Mouse (Mus musculus) heart, embryonic 12.5 days (tissue): ENCODE measurements around the gene Nr1h4. TPM values are rescaled to one million over a fixed set of nuclear protein-coding genes. Genes with fewer than 3 reads are reported as not detected.
"Not testable (repeated sequence)": the region's sequence is repeated elsewhere in the genome, so short reads cannot be mapped to it uniquely, and the experiment has no call there.

Experiments
- ATAC-seq: fragments of 200-750 bp; cut with Nextera tagmentation; 2 replicates; pipeline ENCODE4 v1.8.0; 2017; ENCODE audit warnings: moderate TSS enrichment, moderate library complexity; ENCODE audit not compliant: insufficient number of reproducible peaks, low FRiP score
- H3K27ac ChIP-seq: fragments of 300-500 bp; sonication (generic); 2 replicates; pipeline ENCODE4 v1.5.1; 2016; ENCODE audit warnings: mild to moderate bottlenecking, moderate library complexity; ENCODE audit not compliant: poor library complexity, severe bottlenecking
- H3K27me3 ChIP-seq: fragments of 300-500 bp; sonication (generic); replicated peaks from 2 replicates; pipeline ENCODE4 v1.6.1; 2016; ENCODE audit warnings: mild to moderate bottlenecking, moderate library complexity
- H3K36me3 ChIP-seq: fragments of 300-500 bp; sonication (generic); 2 replicates; pipeline ENCODE4 v1.6.1; 2016; ENCODE audit warnings: mild to moderate bottlenecking, moderate library complexity
- H3K4me1 ChIP-seq: fragments of 300-500 bp; sonication (generic); replicated peaks from 2 replicates; pipeline ENCODE4 v1.6.1; 2016; ENCODE audit warnings: mild to moderate bottlenecking
- H3K4me2 ChIP-seq: fragments of 300-500 bp; sonication (generic); 2 replicates; pipeline ENCODE4 v1.6.1; 2016; ENCODE audit warnings: mild to moderate bottlenecking, moderate library complexity
- H3K4me3 ChIP-seq: fragments of 300-500 bp; sonication (generic); 2 replicates; pipeline ENCODE4 v1.5.1; 2016; ENCODE audit warnings: mild to moderate bottlenecking
- H3K9ac ChIP-seq: fragments of 300-500 bp; sonication (generic); 2 replicates; pipeline ENCODE4 v1.6.1; 2016; ENCODE audit warnings: mild to moderate bottlenecking, moderate library complexity
- H3K9me3 ChIP-seq: fragments of 300-500 bp; sonication (generic); replicated peaks from 2 replicates; pipeline ENCODE4 v1.6.1; 2016; ENCODE audit warnings: mild to moderate bottlenecking, moderate library complexity
- WGBS: fragments of 180-500 bp; shearing (Covaris S2); methylation state at CpG from one replicate; pipeline ENCODE4 v1.1.7; 2016; 5-methylcytosine and 5-hydroxymethylcytosine counted together
- polyA plus RNA-seq: library from polyadenylated mRNA; unstranded; fragments of >200 nt; fragmentation: Nextera tagmentation; extraction: Ambion mirVana; gene quantifications from 2 replicates; pipeline ENCODE4 v1.2.1, GENCODE M21; 2016

The Nr1h4 gene
- 1.3 and 1.5 TPM in 2 replicates for polyA plus RNA-seq

DNA sequence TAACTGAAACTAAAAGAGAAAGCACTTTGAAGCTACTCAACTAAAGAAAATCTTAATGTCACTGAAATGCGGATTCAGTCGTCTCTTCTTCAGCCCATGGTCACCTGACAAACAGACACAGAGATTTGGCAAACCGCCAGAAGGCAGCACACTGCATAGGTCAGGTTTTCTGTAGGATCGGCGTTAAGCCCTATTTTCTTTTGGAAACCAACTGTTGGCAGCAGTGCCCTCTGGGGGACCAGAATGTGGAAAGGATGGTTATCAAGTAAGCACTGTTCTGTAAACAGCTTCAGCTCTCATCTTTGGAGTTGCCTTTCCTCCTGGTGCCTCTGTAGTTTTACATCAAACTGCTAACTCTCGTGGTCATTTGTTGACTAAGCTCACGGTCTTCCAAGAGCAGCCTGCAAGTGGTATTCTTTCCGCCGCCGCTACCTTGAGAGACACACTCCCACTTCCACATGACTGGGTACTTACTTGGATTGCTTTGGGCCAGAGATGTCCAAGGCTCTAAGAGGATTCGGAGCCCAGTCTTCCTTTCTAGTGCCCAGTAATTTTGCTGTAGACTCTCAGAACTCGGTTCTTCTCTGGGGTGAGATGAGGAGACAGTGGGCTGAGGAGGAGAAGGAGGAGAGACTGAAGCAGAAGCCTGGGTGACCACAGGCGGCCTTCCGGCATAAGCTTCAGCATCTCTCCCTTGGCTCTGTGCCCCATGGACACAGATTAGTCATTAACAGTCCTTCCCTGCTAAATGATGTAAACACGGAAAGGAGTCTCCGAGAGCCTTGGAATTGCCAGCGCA lies at the start of gene Nr1h4:
Nr1h4 (minus strand) TSS at position 657 of the 799 bp plus-strand sequence.
- Histone ChIP-seq H3K4me1 (peaks cover 46% of the 10 kb centered on the region), H3K36me3 (no peaks in the 10 kb centered on the region), H3K27ac (peak within 1 kb of the TSS; percentile 43; the same call in 1 of the 2 replicates), H3K4me3 (no peak within 1 kb of the TSS), H3K9me3 (no peaks in the 10 kb centered on the region), H3K27me3 (no peaks in the 10 kb centered on the region), H3K9ac (no peak within 1 kb of the TSS), H3K4me2 (peak within 1 kb of the TSS; percentile 27)
- WGBS = 58% methylated on average over 17 of the region's 17 CpGs
- no peak for ATAC-seq

- Histone ChIP-seq H3K9ac (no peak overlapping the region), H3K9me3 (no peaks in the 10 kb centered on the region), H3K4me2 (no peak overlapping the region), H3K27me3 (no peaks in the 10 kb centered on the region), H3K4me1 (no peaks in the 10 kb centered on the region), H3K4me3 (no peak overlapping the region), H3K36me3 (no peaks in the 10 kb centered on the region), H3K27ac (no peak overlapping the region)
- no peak for ATAC-seq
- 85% methylated on average over 4 of the region's 4 CpGs for WGBS
These were observed 45.4 kb upstream of the Nr1h4 start for GRCm38 (mm10) chr10:89578801-89579200.

GRCm38 (mm10) chr10:89577666-89578065 lies 44.3 kb upstream of the Nr1h4 start:
- 80% methylated on average over 3 of the region's 3 CpGs for WGBS
- ATAC-seq = no peak
- H3K36me3 ChIP-seq = no peaks in the 10 kb centered on the region
- H3K4me1 ChIP-seq = no peaks in the 10 kb centered on the region
- no peaks in the 10 kb centered on the region for H3K27me3 ChIP-seq
- H3K9me3 ChIP-seq = no peaks in the 10 kb centered on the region
- no peak overlapping the region for H3K4me3 ChIP-seq
- H3K4me2 ChIP-seq = no peak overlapping the region
- no peak overlapping the region for H3K27ac ChIP-seq
- H3K9ac ChIP-seq = no peak overlapping the region

GRCm38 (mm10) chr10:89573421-89573820 lies 40.0 kb upstream of the Nr1h4 start:
- H3K27ac ChIP-seq = no peak overlapping the region
- peaks cover 4% of the 10 kb centered on the region for H3K9me3 ChIP-seq
- WGBS = 56% methylated on average over 3 of the region's 3 CpGs
- H3K27me3 ChIP-seq = no peaks in the 10 kb centered on the region
- 0 out of 2 replicates have a peak, but pooled peaks cover 4% of the 10 kb centered on the region for H3K4me1 ChIP-seq
- H3K4me3 ChIP-seq = no peak overlapping the region
- H3K36me3 ChIP-seq = no peaks in the 10 kb centered on the region
- H3K9ac ChIP-seq = no peak overlapping the region
- no peak for ATAC-seq
- no peak overlapping the region for H3K4me2 ChIP-seq

DNA sequence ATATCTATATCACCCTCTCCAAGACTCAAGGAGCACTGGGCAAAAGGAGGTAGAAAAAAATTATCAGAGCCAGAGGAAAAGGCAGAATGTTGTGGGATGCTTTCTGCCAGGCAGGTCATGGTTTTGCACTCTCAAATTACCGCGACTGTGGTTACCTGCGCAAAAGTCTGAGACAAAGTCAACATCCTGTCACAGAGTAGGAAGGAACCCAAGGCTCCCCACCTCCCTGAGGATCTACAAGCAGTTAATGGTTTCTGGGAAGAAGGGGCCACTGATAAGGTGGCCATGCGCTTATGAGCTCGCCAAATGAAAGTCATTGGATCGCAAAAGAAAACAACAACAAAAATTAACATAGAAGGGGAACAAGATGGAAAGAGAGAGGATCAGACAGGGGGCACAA lies 39.6 kb upstream of the Nr1h4 start:
- no peak overlapping the region for H3K9ac ChIP-seq
- H3K4me1 ChIP-seq = 0 out of 2 replicates have a peak, but pooled peaks cover 4% of the 10 kb centered on the region
- H3K4me3 ChIP-seq = no peak overlapping the region
- H3K4me2 ChIP-seq = no peak overlapping the region
- no peaks in the 10 kb centered on the region for H3K27me3 ChIP-seq
- peaks cover 4% of the 10 kb centered on the region for H3K9me3 ChIP-seq
- WGBS = 77% methylated on average over 6 of the region's 6 CpGs
- no peaks in the 10 kb centered on the region for H3K36me3 ChIP-seq
- no peak for ATAC-seq
- no peak overlapping the region for H3K27ac ChIP-seq

GRCm38 (mm10) chr10:89567391-89567790 lies 34.0 kb upstream of the Nr1h4 start:
- Histone ChIP-seq H3K27me3 (no peaks in the 10 kb centered on the region), H3K9ac (no peak overlapping the region), H3K4me1 (0 out of 2 replicates have a peak, but pooled peaks cover 4% of the 10 kb centered on the region), H3K4me3 (no peak overlapping the region), H3K27ac (no peak overlapping the region), H3K36me3 (no peaks in the 10 kb centered on the region), H3K4me2 (no peak overlapping the region), H3K9me3 (peaks cover 4% of the 10 kb centered on the region)
- no peak for ATAC-seq
- WGBS = 69% methylated on average over 2 of the region's 2 CpGs

GRCm38 (mm10) chr10:89565301-89566022 lies 32.1 kb upstream of the Nr1h4 start:
- Histone ChIP-seq H3K4me1 (no peaks in the 10 kb centered on the region), H3K27ac (no peak overlapping the region), H3K4me3 (no peak overlapping the region), H3K9me3 (peaks cover 4% of the 10 kb centered on the region), H3K36me3 (no peaks in the 10 kb centered on the region), H3K4me2 (no peak overlapping the region), H3K9ac (no peak overlapping the region), H3K27me3 (no peaks in the 10 kb centered on the region)
- 79% methylated on average over 9 of the region's 9 CpGs for WGBS
- ATAC-seq = no peak

DNA sequence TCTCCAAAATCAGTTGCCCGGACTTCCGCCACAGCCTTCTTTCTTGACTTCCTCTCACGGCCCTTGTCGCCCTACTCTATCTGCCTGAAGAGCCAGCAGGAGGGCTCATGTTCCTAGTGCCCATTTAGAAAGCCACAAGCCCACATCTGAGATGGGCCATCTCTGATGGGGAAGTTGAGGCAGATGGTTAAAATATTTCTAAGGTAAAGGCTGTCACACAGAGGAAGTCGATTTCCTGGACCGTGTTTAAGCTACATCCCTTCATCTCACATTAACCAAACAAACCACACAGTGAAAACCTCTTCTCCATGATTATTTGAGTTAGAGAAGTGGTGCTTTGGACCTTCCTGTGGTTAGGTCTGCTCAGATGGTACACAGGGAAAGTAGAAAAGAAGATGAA lies 28.7 kb upstream of the Nr1h4 start:
- H3K4me2 ChIP-seq = no peak overlapping the region
- no peaks in the 10 kb centered on the region for H3K9me3 ChIP-seq
- 75% methylated on average over 6 of the region's 6 CpGs for WGBS
- H3K27me3 ChIP-seq = no peaks in the 10 kb centered on the region
- no peak overlapping the region for H3K27ac ChIP-seq
- no peak overlapping the region for H3K9ac ChIP-seq
- no peaks in the 10 kb centered on the region for H3K36me3 ChIP-seq
- no peaks in the 10 kb centered on the region for H3K4me1 ChIP-seq
- H3K4me3 ChIP-seq = no peak overlapping the region
- ATAC-seq = no peak

DNA sequence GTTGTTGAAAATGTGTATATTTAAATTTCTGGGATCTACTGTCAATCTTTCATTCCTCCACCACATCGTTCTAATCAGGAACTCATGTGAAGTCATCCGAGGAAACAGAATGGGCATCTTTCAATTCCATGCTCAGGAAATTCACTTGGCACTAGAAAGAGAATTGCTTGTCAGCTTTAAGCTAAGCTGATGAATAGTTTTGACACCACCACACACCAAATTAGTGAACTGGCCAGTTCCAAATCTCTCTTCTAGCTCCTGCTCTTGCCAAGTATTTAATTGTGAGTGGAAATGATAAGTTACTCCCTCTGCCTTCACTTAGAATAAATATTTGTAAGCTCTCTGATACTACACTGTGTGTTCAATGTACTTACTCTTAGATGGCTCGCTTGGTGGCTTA lies 26.0 kb upstream of the Nr1h4 start:
- Histone ChIP-seq H3K9ac (no peak overlapping the region), H3K36me3 (no peaks in the 10 kb centered on the region), H3K4me3 (no peak overlapping the region), H3K4me2 (no peak overlapping the region), H3K9me3 (no peaks in the 10 kb centered on the region), H3K27me3 (no peaks in the 10 kb centered on the region), H3K27ac (no peak overlapping the region), H3K4me1 (no peaks in the 10 kb centered on the region)
- WGBS = 57% methylated on average over 3 of the region's 3 CpGs
- no peak for ATAC-seq

- H3K27ac ChIP-seq, ATAC-seq, H3K27me3 ChIP-seq, H3K9me3 ChIP-seq, H3K4me1 ChIP-seq, H3K36me3 ChIP-seq, H3K4me3 ChIP-seq, H3K9ac ChIP-seq, H3K4me2 ChIP-seq: not testable (repeated sequence)
- 85% methylated on average over 13 of the region's 13 CpGs for WGBS
These were observed 21.5 kb upstream of the Nr1h4 start for GRCm38 (mm10) chr10:89554885-89555284.

- not testable (repeated sequence) for H3K27me3 ChIP-seq, H3K9ac ChIP-seq, H3K36me3 ChIP-seq, H3K9me3 ChIP-seq, H3K4me3 ChIP-seq, H3K4me2 ChIP-seq, H3K27ac ChIP-seq, ATAC-seq, H3K4me1 ChIP-seq
- WGBS = 85% methylated on average over 7 of the region's 7 CpGs
These were observed 20.5 kb upstream of the Nr1h4 start for GRCm38 (mm10) chr10:89553855-89554254.
